Mouse (Mus musculus) neural tube, embryonic 14.5 days (tissue): ENCODE measurements around the gene Gm8362. TPM values are rescaled to one million over a fixed set of nuclear protein-coding genes. Genes with fewer than 3 reads are reported as not detected.
A peak's percentile ranks its signal among the peaks of the same experiment; 100 is the strongest.
"Not testable (repeated sequence)": the region's sequence is repeated elsewhere in the genome, so short reads cannot be mapped to it uniquely, and the experiment has no call there.

Source experiments
- ATAC-seq: fragments of 200-750 bp; cut with Nextera tagmentation; 2 replicates; pipeline ENCODE4 v1.8.0; 2017; ENCODE audit warnings: low read depth, mild to moderate bottlenecking, moderate TSS enrichment, moderate library complexity
- H3K27ac ChIP-seq: fragments of 300-500 bp; sonication (generic); 2 replicates; pipeline ENCODE4 v1.5.1; 2014; ENCODE audit warnings: low read depth, mild to moderate bottlenecking, control low read depth, low read length, moderate library complexity, mixed read lengths
- H3K27me3 ChIP-seq: fragments of 300-500 bp; sonication (generic); 2 replicates; pipeline ENCODE4 v1.6.1; 2014; ENCODE audit warnings: low read length; ENCODE audit not compliant: control insufficient read depth, insufficient read depth
- H3K36me3 ChIP-seq: fragments of 300-500 bp; sonication (generic); 2 replicates; pipeline ENCODE4 v1.6.1; 2014; ENCODE audit warnings: low read length, mixed read lengths; ENCODE audit not compliant: control insufficient read depth, insufficient read depth
- H3K4me1 ChIP-seq: fragments of 300-500 bp; sonication (generic); 2 replicates; pipeline ENCODE4 v1.6.1; 2014; ENCODE audit warnings: low read length; ENCODE audit not compliant: control insufficient read depth, insufficient read depth
- H3K4me2 ChIP-seq: fragments of 300-500 bp; sonication (generic); 2 replicates; pipeline ENCODE4 v1.6.1; 2014; ENCODE audit warnings: mild to moderate bottlenecking, low read depth, low read length, control low read depth
- H3K4me3 ChIP-seq: fragments of 300-500 bp; sonication (generic); 2 replicates; pipeline ENCODE4 v1.5.1; 2014; ENCODE audit warnings: low read depth, low read length, control low read depth, mixed read lengths
- H3K9ac ChIP-seq: fragments of 300-500 bp; sonication (generic); replicated peaks from 2 replicates; pipeline ENCODE4 v1.6.1; 2014; ENCODE audit warnings: low read depth, mild to moderate bottlenecking, control low read depth, low read length, mixed read lengths
- H3K9me3 ChIP-seq: fragments of 300-500 bp; sonication (generic); 2 replicates; pipeline ENCODE4 v1.6.1; 2016; ENCODE audit warnings: low read length; ENCODE audit not compliant: control insufficient read depth
- WGBS: fragments of 180-500 bp; shearing (Covaris S2); extraction: QIAGEN DNeasy Blood & Tissue Kit; methylation state at CpG from one replicate; pipeline ENCODE4 v1.1.7; 2014; 5-methylcytosine and 5-hydroxymethylcytosine counted together
- polyA plus RNA-seq: library from polyadenylated mRNA; unstranded; fragments of >200 nt; fragmentation: Nextera tagmentation; extraction: Ambion mirVana; gene quantifications from 2 replicates; pipeline ENCODE4 v1.2.1, GENCODE M21; 2014

The Gm8362 gene
- polyA plus RNA-seq, result not detected in 2 replicates

- H3K4me2 ChIP-seq, H3K36me3 ChIP-seq, H3K9ac ChIP-seq, H3K9me3 ChIP-seq, H3K4me3 ChIP-seq, ATAC-seq, H3K27ac ChIP-seq, H3K27me3 ChIP-seq, H3K4me1 ChIP-seq: not testable (repeated sequence)
- WGBS, result no CpG with 5 or more reads among the region's 1 CpGs
Observed at GRCm38 (mm10) chr14:6774311-6774710, at the start of gene Gm8362. Gm8362 (minus strand) TSS chr14:6774411.

DNA sequence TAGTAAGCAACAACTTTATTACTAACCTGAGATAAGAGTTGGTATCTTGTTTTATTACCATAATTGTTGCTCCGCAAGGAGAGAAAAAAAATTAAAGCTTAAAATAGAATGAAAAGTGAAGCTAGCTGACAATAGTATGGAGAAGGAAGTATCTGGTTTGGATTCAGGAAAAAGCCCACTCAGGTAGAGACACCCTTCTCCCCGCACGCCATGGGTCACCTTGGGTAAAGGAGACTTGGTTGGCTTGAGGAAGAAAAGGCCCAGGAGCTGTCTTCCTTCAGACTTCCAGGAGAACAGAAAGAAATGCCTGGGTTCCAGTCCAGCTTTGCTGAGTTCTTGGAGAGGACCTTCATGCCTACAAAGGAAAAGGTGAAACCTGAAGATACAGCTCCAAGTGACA is 49.1 kb upstream of the Gm8362 start:
- H3K4me1 ChIP-seq, H3K27me3 ChIP-seq, H3K27ac ChIP-seq, H3K4me3 ChIP-seq, H3K9me3 ChIP-seq, ATAC-seq, H3K9ac ChIP-seq, H3K36me3 ChIP-seq, H3K4me2 ChIP-seq: not testable (repeated sequence)
- 93% methylated on average over 3 of the region's 3 CpGs for WGBS

DNA sequence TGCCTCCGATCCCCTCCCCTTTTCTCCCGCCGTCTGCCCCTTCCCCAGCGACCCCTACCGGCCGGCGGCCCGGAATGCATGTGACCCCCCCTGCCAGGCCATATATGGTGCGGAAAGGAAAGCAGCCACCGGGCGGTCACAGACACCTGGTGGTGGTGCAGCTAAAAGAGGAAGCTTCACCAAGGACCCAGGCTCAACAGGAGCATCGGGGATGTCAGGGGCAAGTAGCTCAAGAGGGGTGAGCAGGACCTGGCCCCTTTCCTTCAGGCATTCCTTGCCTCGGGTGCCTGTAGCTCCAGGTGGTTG is 17.0 kb downstream of the Gm8362 start:
- not testable (repeated sequence) for H3K4me2 ChIP-seq, H3K4me1 ChIP-seq, H3K36me3 ChIP-seq, H3K27me3 ChIP-seq, H3K9me3 ChIP-seq, H3K9ac ChIP-seq, H3K27ac ChIP-seq, ATAC-seq
- peak overlapping the region; percentile 36; the same call in 1 of the 2 replicates for H3K4me3 ChIP-seq
- 0% methylated on average over 4 of the region's 13 CpGs for WGBS

GRCm38 (mm10) chr14:6756384-6757230 is 17.6 kb downstream of the Gm8362 start:
- not testable (repeated sequence) for H3K9me3 ChIP-seq, H3K27me3 ChIP-seq, ATAC-seq, H3K4me1 ChIP-seq, H3K27ac ChIP-seq, H3K36me3 ChIP-seq
- 0% methylated on average over 16 of the region's 67 CpGs for WGBS
- Histone ChIP-seq H3K9ac (peak overlapping the region; percentile 39; the same call in 1 of the 2 replicates), H3K4me2 (peak overlapping the region; percentile 30; the same call in 1 of the 2 replicates), H3K4me3 (peak overlapping the region; percentile 36)

GRCm38 (mm10) chr14:6742232-6742631 is 32.0 kb downstream of the Gm8362 start, which contains the start of gene Gm3636:
Gm3636 (minus strand) TSS chr14:6742332.
- not testable (repeated sequence) for H3K4me1 ChIP-seq

GRCm38 (mm10) chr14:6720151-6720550 is 54.1 kb downstream of the Gm8362 start, which contains the start of gene Gm8050:
Gm8050 (minus strand) TSS chr14:6720251.
- no CpG with 5 or more reads among the region's 2 CpGs for WGBS
- not testable (repeated sequence) for H3K36me3 ChIP-seq, ATAC-seq, H3K4me3 ChIP-seq, H3K9ac ChIP-seq, H3K4me1 ChIP-seq, H3K4me2 ChIP-seq, H3K27me3 ChIP-seq, H3K27ac ChIP-seq, H3K9me3 ChIP-seq

More at GRCm38 (mm10) chr14:6742232-6742631, 32.0 kb downstream of the Gm8362 start, which contains the start of gene Gm3636:
- H3K4me3 ChIP-seq, H3K27me3 ChIP-seq, H3K9me3 ChIP-seq, H3K9ac ChIP-seq, H3K4me2 ChIP-seq, H3K36me3 ChIP-seq, H3K27ac ChIP-seq, ATAC-seq: not testable (repeated sequence)
- WGBS, result no CpG with 5 or more reads among the region's 2 CpGs

Other genes starting within 250 kb of the Gm8362 start
- not detected in 2 replicates for gene Gm8356, start 237.1 kb downstream of the Gm8362 start, polyA plus RNA-seq
- 0.53 and 1.6 TPM in 2 replicates for gene Gm3629, start 183.8 kb downstream of the Gm8362 start, polyA plus RNA-seq
- 0.78 TPM in 1 of 2 replicates, not detected in the other for gene Gm3460, start 152.0 kb downstream of the Gm8362 start, polyA plus RNA-seq
- not detected in 2 replicates for gene Gm10251, start 90.2 kb downstream of the Gm8362 start, polyA plus RNA-seq
- gene Gm8050, start 54.2 kb downstream of the Gm8362 start, polyA plus RNA-seq, result not detected in 2 replicates
- gene Gm3636, start 32.1 kb downstream of the Gm8362 start, polyA plus RNA-seq, result 17.7 and 19.6 TPM in 2 replicates
- not detected in 2 replicates for gene Gm3642, start 65.9 kb upstream of the Gm8362 start, polyA plus RNA-seq
- 10.6 and 13.4 TPM in 2 replicates for gene Gm3667, start 115.6 kb upstream of the Gm8362 start, polyA plus RNA-seq
- gene Gm6356, start 199.4 kb upstream of the Gm8362 start, polyA plus RNA-seq, result not detected in 2 replicates